Mouse (Mus musculus) embryonic fibroblast, embryonic 13.5 days (primary cell): ENCODE results near the gene Rasal2.

Experiments used
- CTCF ChIP-seq: IDR thresholded peaks from 2 replicates; pipeline ENCODE4 v1.5.1; 2011; ENCODE audit warnings: mild to moderate bottlenecking, control low read depth, low read length, moderate library complexity, borderline replicate concordance; ENCODE audit not compliant: insufficient read depth
- POLR2A ChIP-seq: IDR thresholded peaks from 2 replicates; pipeline ENCODE4 v1.6.1; 2011; ENCODE audit warnings: low read depth, mild to moderate bottlenecking, control low read depth, low read length, moderate library complexity

- TF ChIP-seq CTCF (no peak), POLR2A (no peak)
Observed at GRCm38 (mm10) chr1:157457789-157458188, 45.4 kb upstream of the Rasal2 start.
